Mouse (Mus musculus) G1E (cell line): ENCODE measurements around the gene Sct. TPM values are rescaled to one million over a fixed set of nuclear protein-coding genes. Genes with fewer than 3 reads are reported as not detected.

ENCODE experiments used
- ATAC-seq: 2 replicates; pipeline ENCODE4 v1.8.0; 2016; ENCODE audit warnings: mild to moderate bottlenecking; ENCODE audit not compliant: insufficient number of reproducible peaks, poor library complexity, low FRiP score, severe bottlenecking; ENCODE audit errors: extremely low read depth
- DNase-seq: peaks from one replicate; pipeline ENCODE4 v3.0.0; 2012; ENCODE audit warnings: low spot score
- H3K27me3 ChIP-seq: 2 replicates; pipeline ENCODE4 v1.6.1; 2012; ENCODE audit warnings: mild to moderate bottlenecking, low read length, inconsistent platforms; ENCODE audit not compliant: insufficient read depth
- H3K36me3 ChIP-seq: replicated peaks from 2 replicates; pipeline ENCODE3; 2012; ENCODE audit warnings: mild to moderate bottlenecking, inconsistent platforms
- H3K4me1 ChIP-seq: 2 replicates; pipeline ENCODE4 v1.6.1; 2012; ENCODE audit warnings: low read depth, low read length, inconsistent platforms, mixed read lengths; ENCODE audit not compliant: insufficient read depth
- H3K4me3 ChIP-seq: 2 replicates; pipeline ENCODE4 v1.5.1; 2012; ENCODE audit warnings: low read depth, mild to moderate bottlenecking, inconsistent platforms, low read length, moderate library complexity, mixed read lengths
- H3K9me3 ChIP-seq: replicated peaks from 2 replicates; pipeline ENCODE4 v1.6.1; 2012; ENCODE audit warnings: inconsistent platforms
- CTCF ChIP-seq: IDR thresholded peaks from 2 replicates; pipeline ENCODE4 v1.5.1; 2012; ENCODE audit warnings: low read depth, low read length, inconsistent platforms, mixed read lengths
- GATA1 ChIP-seq: IDR thresholded peaks from 2 replicates; pipeline ENCODE4 v1.6.1; 2012; ENCODE audit warnings: borderline replicate concordance, low read length, inconsistent platforms, mixed read lengths
- GATA2 ChIP-seq: IDR thresholded peaks from 2 replicates; pipeline ENCODE4 v1.6.1; 2012; ENCODE audit warnings: low read depth, low read length, inconsistent platforms, borderline replicate concordance
- POLR2AphosphoS5 ChIP-seq: IDR thresholded peaks from 2 replicates; pipeline ENCODE4 v1.6.1; 2012; ENCODE audit warnings: low read depth, low read length, inconsistent platforms; ENCODE audit not compliant: insufficient replicate concordance
- TAL1 ChIP-seq: conservative IDR thresholded peaks from 2 replicates; pipeline ENCODE4 v1.6.1; 2012; ENCODE audit warnings: low read depth, low read length, inconsistent platforms, mixed read lengths
- polyA plus RNA-seq: library from polyadenylated mRNA; stranded (reverse); fragments of >175 nt; gene quantifications from 2 replicates; pipeline ENCODE4 v1.2.3, GENCODE M21; 2012
- total RNA-seq, 2 experiments: library from RNA; stranded (forward) in 1 of 2; stranded (reverse) in 1 of 2; fragments of 200-1000 nt in 1 of 2; fragments of >200 nt in 1 of 2; fragmentation: Nextera tagmentation in 1 of 2; gene quantifications; 2 replicates each; pipeline ENCODE4 v1.2.3; 2014 to 2017

The Sct gene
- total and polyA plus RNA-seq, 3 experiments = not detected

DNA sequence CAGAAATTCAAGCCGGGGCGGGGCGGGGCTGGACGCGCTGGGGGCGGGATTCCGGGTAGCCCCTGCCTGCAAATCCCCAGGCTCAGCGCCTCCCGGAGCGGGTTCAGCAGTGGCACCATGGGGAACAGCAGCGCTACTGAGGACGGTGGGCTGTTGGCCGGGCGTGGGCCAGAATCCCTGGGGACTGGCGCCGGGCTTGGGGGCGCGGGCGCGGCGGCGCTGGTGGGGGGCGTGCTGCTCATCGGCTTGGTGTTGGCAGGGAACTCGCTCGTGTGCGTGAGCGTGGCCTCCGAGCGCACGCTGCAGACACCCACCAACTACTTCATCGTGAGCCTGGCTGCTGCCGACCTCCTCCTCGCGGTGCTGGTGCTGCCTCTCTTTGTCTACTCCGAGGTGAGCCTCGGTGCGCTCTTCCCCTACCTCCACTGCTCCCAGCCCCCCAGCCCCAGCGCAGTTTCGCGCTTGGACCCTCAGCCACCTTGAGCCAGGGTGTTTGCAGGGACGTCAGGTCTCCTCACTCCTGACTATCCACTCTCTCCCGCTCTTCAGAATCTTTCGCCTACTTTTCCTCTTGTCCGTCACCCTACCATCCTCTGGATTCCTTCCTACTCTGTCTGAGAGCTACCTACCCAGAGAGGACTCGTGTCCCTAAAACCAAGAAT, 13.1 kb upstream of the Sct start, which contains the start of gene Drd4:
Drd4 (plus strand) TSS at position 86 of the 662 bp plus-strand sequence.
- Histone ChIP-seq H3K4me1 (peaks cover 6% of the 10 kb centered on the region; the same call in 1 of the 2 replicates), H3K27me3 (peaks cover 39% of the 10 kb centered on the region), H3K36me3 (peaks cover 5% of the 10 kb centered on the region), H3K9me3 (no peaks in the 10 kb centered on the region), H3K4me3 (no peak within 1 kb of the TSS)
- no peak for TF ChIP-seq CTCF
- no peak for TF ChIP-seq TAL1
- no peak for DNase-seq
- ATAC-seq = no peak

DNA sequence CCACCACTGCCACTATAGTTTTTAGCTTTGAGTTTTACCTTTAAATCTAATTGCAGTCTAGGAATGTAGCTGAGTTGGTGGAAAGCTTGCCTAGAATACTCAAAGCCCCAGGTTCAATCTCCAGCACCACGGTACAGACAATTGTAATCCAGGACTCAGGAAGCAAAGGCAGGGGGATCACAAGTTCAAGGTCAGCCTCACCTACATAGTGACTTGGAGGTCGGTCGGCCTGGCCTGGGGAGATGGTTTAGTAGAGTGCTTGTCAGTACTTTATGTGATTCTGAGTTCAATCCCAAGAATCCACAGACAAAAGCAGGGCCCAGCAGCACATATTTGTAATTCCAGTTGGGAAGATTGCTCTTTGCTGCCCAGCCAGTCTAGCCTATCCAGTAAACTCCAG, 9.1 kb upstream of the Sct start:
- Histone ChIP-seq H3K36me3 (no peaks in the 10 kb centered on the region), H3K27me3 (peaks cover 42% of the 10 kb centered on the region), H3K4me1 (peaks cover 3% of the 10 kb centered on the region; the same call in 1 of the 2 replicates), H3K9me3 (no peaks in the 10 kb centered on the region), H3K4me3 (no peak overlapping the region)
- TF ChIP-seq GATA2 (no peak), POLR2AphosphoS5 (no peak), GATA1 (no peak), TAL1 (no peak), CTCF (no peak)
- DNase-seq (no peak), ATAC-seq (no peak)

DNA sequence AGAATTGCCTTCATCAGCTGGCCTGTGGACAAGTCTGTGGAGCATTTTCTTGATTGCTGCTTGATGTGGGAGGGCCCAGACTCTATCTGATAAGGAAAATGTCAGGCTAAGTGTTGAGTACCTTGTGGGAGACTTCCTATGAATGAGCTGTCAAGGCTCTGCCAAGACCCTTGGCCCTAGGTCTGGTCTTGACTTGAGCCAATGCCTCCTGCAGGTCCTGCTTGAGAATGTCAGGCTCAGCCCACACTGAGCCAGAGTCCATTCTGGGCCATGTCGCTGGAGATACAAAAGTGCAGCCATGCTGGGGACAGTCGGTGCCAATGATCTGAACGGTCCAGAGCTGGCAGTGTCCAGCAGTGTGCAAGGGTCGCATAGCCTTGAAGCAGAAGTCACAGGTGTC, 3.8 kb upstream of the Sct start:
- Histone ChIP-seq H3K4me1 (peaks cover 3% of the 10 kb centered on the region; the same call in 1 of the 2 replicates), H3K9me3 (no peaks in the 10 kb centered on the region), H3K36me3 (no peaks in the 10 kb centered on the region), H3K4me3 (no peak overlapping the region), H3K27me3 (peaks cover 44% of the 10 kb centered on the region)
- TF ChIP-seq CTCF (no peak), GATA1 (no peak), POLR2AphosphoS5 (no peak), GATA2 (no peak), TAL1 (no peak)
- no peak for DNase-seq
- no peak for ATAC-seq

DNA sequence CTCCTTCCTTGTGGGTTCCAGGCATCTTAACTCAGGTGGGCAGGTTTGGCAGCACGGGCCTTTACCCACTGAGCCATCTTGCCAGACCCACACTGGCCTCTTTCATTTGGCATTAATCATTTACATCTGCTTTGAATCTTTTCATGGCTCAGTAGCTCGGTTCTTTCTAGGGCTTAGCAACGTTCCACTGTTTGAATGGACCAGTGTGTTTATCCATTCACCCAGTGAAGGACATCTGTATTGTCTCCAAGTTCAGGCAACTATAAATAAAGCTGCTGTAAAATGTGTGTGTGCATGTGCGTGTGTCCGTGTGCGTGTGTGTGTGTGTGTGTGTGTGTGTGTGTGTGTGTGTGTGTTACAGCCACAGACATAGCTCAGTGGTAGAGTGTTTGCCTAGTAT, 2.5 kb upstream of the Sct start:
- H3K27me3 ChIP-seq = peaks cover 49% of the 10 kb centered on the region
- TF ChIP-seq GATA2 (no peak), TAL1 (no peak), CTCF (no peak)

DNA sequence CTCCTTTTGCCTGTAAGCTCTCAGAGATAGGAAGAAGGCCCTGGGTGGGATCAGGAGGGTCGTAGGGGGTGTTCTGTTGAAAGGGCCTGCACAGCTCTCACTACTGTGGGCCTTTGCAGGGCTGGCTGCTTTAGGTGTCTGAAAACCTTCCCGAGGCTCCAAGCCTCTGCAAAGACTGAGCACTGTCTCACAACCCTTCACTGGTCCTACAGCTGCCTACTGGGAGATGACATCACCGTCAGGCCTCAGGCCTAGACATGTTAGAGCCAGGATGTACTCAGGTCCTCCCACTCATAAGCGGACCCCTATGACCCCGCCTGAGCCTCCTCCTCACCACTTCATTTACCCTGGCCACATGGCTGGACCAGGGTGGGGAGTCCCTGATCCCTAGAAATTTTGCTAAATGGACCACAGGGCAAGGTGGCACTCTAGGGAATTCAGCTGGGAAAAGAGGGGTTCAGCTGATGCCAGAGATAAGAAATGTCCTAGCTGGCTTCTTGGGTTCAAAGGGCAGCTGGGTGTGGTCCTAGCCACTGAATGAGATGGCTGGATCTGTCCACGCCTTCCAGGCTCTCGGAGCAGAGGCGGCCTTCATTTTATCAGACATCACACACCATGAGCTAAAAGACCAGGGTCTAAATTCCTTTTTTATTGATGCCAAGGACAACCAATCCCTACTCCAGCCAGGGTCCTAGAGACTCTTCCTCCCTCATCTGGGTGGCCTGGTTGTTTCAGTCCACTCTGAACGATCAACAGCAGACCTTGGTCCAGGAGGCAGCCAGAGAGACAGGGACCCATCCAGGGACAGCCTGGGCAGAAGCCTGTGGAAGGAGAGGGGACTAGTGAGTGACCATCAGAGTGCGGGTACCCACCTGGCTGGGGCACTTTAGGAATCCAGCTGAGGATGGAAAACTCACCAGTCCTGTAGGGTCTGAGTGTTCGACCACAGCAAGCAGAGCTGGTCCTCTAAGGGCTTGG, 943 bp downstream of the Sct start:
- H3K4me3 ChIP-seq = no peak overlapping the region
- H3K4me1 ChIP-seq = peaks cover 7% of the 10 kb centered on the region
- no peaks in the 10 kb centered on the region for H3K9me3 ChIP-seq
- DNase-seq = no peak
- no peak for ATAC-seq
- H3K36me3 ChIP-seq = no peaks in the 10 kb centered on the region
- TF ChIP-seq POLR2AphosphoS5 (no peak), GATA1 (no peak), CTCF (no peak), TAL1 (no peak), GATA2 (no peak)
- H3K27me3 ChIP-seq = peaks cover 67% of the 10 kb centered on the region

More for the DNA sequence above, 2.5 kb upstream of the Sct start:
- Histone ChIP-seq H3K9me3 (no peaks in the 10 kb centered on the region), H3K4me1 (peaks cover 7% of the 10 kb centered on the region), H3K4me3 (no peak overlapping the region), H3K36me3 (no peaks in the 10 kb centered on the region)
- no peak for ATAC-seq
- no peak for DNase-seq

DNA sequence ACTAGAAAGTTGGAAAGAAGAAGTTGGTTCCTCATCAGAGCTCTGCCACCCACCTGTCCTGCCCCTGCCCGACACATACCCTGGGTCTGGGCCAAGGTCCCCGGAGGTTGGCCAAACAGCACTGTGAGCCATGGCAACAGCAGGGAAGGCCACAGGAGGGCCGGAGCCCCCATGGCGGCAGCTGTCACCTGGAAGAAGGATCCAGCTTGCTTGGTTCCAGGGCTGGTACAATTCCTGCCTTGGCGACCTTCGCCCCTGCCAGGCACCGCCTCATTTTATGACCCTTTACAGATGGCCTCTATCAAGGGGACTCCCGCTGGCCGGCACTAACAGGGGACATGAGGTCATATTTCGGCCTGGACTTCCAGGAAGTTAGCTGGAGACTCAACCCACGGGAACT, 2.4 kb downstream of the Sct start, which contains the start of gene Cdhr5:
Cdhr5 (minus strand) TSS at position 241 of the 400 bp plus-strand sequence.
- ATAC-seq = no peak

More for the DNA sequence above, 2.4 kb downstream of the Sct start, which contains the start of gene Cdhr5:
- peaks cover 75% of the 10 kb centered on the region for H3K27me3 ChIP-seq
- H3K9me3 ChIP-seq = no peaks in the 10 kb centered on the region
- no peak for TF ChIP-seq TAL1
- TF ChIP-seq POLR2AphosphoS5 = no peak
- no peak for TF ChIP-seq CTCF
- no peak for TF ChIP-seq GATA2
- no peak for TF ChIP-seq GATA1
- H3K4me3 ChIP-seq = no peak within 1 kb of the TSS
- peaks cover 7% of the 10 kb centered on the region for H3K4me1 ChIP-seq
- no peak for DNase-seq
- no peaks in the 10 kb centered on the region for H3K36me3 ChIP-seq
